Mouse (Mus musculus): ENCODE measurements around the gene Gli1.
"Not testable (repeated sequence)": the region's sequence is repeated elsewhere in the genome, so short reads cannot be mapped to it uniquely, and the experiment has no call there.

The Gli1 gene

GRCm38 (mm10) chr10:127322669-127323068, 19.1 kb downstream of the Gli1 start:
- no peak for DNase-seq (ENCODE audit: low read depth, low spot score)

- DNase-seq (ENCODE audit: low read depth, low spot score), result no peak
Measured at GRCm38 (mm10) chr10:127322178-127322577, 19.6 kb downstream of the Gli1 start.

GRCm38 (mm10) chr10:127321621-127322020, 20.2 kb downstream of the Gli1 start, which contains the start of gene Arhgap9:
Gene Arhgap9 (plus strand): TSS chr10:127321964.
- DNase-seq (ENCODE audit: low read depth, low spot score), result no peak

GRCm38 (mm10) chr10:127319969-127320368, 21.8 kb downstream of the Gli1 start:
- DNase-seq (ENCODE audit: low read depth, low spot score), result no peak

GRCm38 (mm10) chr10:127318009-127318408, 23.8 kb downstream of the Gli1 start:
- no peak for DNase-seq (ENCODE audit: low read depth, low spot score)

- DNase-seq (ENCODE audit: low read depth, low spot score), result no peak
Measured at GRCm38 (mm10) chr10:127317277-127317676, 24.5 kb downstream of the Gli1 start.

GRCm38 (mm10) chr10:127314950-127315349, 26.8 kb downstream of the Gli1 start:
- not testable (repeated sequence) for DNase-seq (ENCODE audit: low read depth, low spot score)

GRCm38 (mm10) chr10:127313516-127313915, 28.3 kb downstream of the Gli1 start:
- DNase-seq (ENCODE audit: low read depth, low spot score), result not testable (repeated sequence)

GRCm38 (mm10) chr10:127312858-127313257, 28.9 kb downstream of the Gli1 start:
- DNase-seq (ENCODE audit: low read depth, low spot score), result no peak

- peak; percentile 84 for DNase-seq (ENCODE audit: low read depth, low spot score)
Measured at GRCm38 (mm10) chr10:127312356-127312676, 29.5 kb downstream of the Gli1 start.

- peak; percentile 86 for DNase-seq (ENCODE audit: low read depth, low spot score)
Measured at GRCm38 (mm10) chr10:127311476-127312355, 30.1 kb downstream of the Gli1 start, which contains the start of gene Mars. Gene Mars (minus strand): TSS chr10:127311786.

GRCm38 (mm10) chr10:127310523-127311475, 31.0 kb downstream of the Gli1 start:
- DNase-seq (ENCODE audit: low read depth, low spot score), result no peak

GRCm38 (mm10) chr10:127309167-127309566, 32.6 kb downstream of the Gli1 start:
- DNase-seq (ENCODE audit: low read depth, low spot score), result not testable (repeated sequence)

GRCm38 (mm10) chr10:127303136-127303535, 38.6 kb downstream of the Gli1 start:
- DNase-seq (ENCODE audit: low read depth, low spot score), result no peak

- DNase-seq (ENCODE audit: low read depth, low spot score), result no peak
Measured at GRCm38 (mm10) chr10:127300361-127300760, 41.4 kb downstream of the Gli1 start.

- DNase-seq (ENCODE audit: low read depth, low spot score), result no peak
Measured at GRCm38 (mm10) chr10:127297015-127297871, 44.5 kb downstream of the Gli1 start.

- no peak for DNase-seq (ENCODE audit: low read depth, low spot score)
Measured at GRCm38 (mm10) chr10:127295986-127296794, 45.6 kb downstream of the Gli1 start.

- no peak for DNase-seq (ENCODE audit: low read depth, low spot score)
Measured at GRCm38 (mm10) chr10:127294895-127295510, 46.8 kb downstream of the Gli1 start.

GRCm38 (mm10) chr10:127293590-127294113, 48.1 kb downstream of the Gli1 start:
- no peak for DNase-seq (ENCODE audit: low read depth, low spot score)
